In the genomic region with DNA sequence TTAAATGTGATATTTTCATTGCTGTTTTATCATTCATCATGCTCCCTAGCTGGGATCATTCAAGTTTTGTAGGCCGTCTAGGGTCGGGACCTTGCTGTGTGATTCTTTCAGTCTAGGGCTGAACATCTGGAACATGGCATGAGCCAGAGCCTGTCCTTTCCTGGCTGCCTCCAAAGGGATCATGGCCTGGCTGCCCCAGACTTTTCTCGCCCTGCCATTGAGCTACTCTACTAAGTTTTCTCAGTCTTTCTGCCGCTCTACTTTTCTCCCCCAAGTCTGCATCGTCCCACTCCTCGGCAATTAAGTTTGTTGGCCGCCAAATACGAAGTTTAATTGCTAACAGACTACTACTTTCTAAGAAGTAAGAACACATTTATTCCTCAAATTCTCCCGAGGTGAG, we compare ENCODE assay signal across 7 mouse cellular contexts. TPM values are rescaled to one million over a fixed set of nuclear protein-coding genes. Genes with fewer than 3 reads are reported as not detected.
A peak's percentile ranks its signal among the peaks of the same experiment; 100 is the strongest.
DNase-seq lines count a peak whose midpoint lies in the region; ATAC-seq lines count a peak whose summit lies in the region.

No protein-coding gene starts in this region.

- no peak overlapping the region for H3K27ac ChIP-seq in forebrain, embryonic 16.5 days (ENCODE audit: low read length)
- peak overlapping the region; percentile 62; the same call in 1 of the 2 replicates for H3K27ac ChIP-seq in midbrain, embryonic 16.5 days (ENCODE audit: low read length)

- peak overlapping the region; percentile 65 for H3K4me2 ChIP-seq in forebrain, embryonic 16.5 days (ENCODE audit: low read length)
- H3K4me2 ChIP-seq in midbrain, embryonic 16.5 days (ENCODE audit: low read length): peak overlapping the region; percentile 75

- peak; percentile 21 for ATAC-seq in forebrain, embryonic 16.5 days
- ATAC-seq in midbrain, embryonic 16.5 days: peak; percentile 41
- no peak for ATAC-seq in activated CD4-positive, CD25-positive, alpha-beta regulatory T cell, adult 4 months

- peaks cover 15% of the 10 kb centered on the region; the same call in 1 of the 2 replicates for H3K36me3 ChIP-seq in forebrain, embryonic 16.5 days (ENCODE audit: control insufficient read depth, insufficient read depth)
- peaks cover 35% of the 10 kb centered on the region for H3K36me3 ChIP-seq in midbrain, embryonic 16.5 days (ENCODE audit: control insufficient read depth, insufficient read depth, low read length)

- peak overlapping the region; percentile 80 for H3K4me3 ChIP-seq in forebrain, embryonic 16.5 days (replicated peaks; ENCODE audit: low read length)
- H3K4me3 ChIP-seq in midbrain, embryonic 16.5 days (ENCODE audit: low read depth, low read length): peak overlapping the region; percentile 58

- peak overlapping the region; percentile 84 for H3K9ac ChIP-seq in forebrain, embryonic 16.5 days (replicated peaks; ENCODE audit: low read depth, low read length)
- peak overlapping the region; percentile 84 for H3K9ac ChIP-seq in midbrain, embryonic 16.5 days (ENCODE audit: low read depth, low read length)

- H3K9me3 ChIP-seq in forebrain, embryonic 16.5 days (ENCODE audit: control insufficient read depth, low read length): no peaks in the 10 kb centered on the region
- H3K9me3 ChIP-seq in midbrain, embryonic 16.5 days (replicated peaks; ENCODE audit: control insufficient read depth, low read length, poor library complexity, severe bottlenecking): no peaks in the 10 kb centered on the region

- H3K4me1 ChIP-seq in forebrain, embryonic 16.5 days (replicated peaks; ENCODE audit: control insufficient read depth, insufficient read depth, low read length): peaks cover 12% of the 10 kb centered on the region
- H3K4me1 ChIP-seq in midbrain, embryonic 16.5 days (ENCODE audit: control insufficient read depth, insufficient read depth, low read length): peaks cover 8% of the 10 kb centered on the region

- intact Hi-C loops in left cerebral cortex, postnatal 10 days (cut with DNase I): no loop called here

- DNase-seq in thymus, postnatal 14 days: peak; percentile 18
- DNase-seq in thymus, postnatal 36 days: no peak
- DNase-seq in kidney, postnatal 10 days: peak; percentile 49
- DNase-seq in left cerebral cortex, postnatal 10 days (ENCODE audit: extremely low spot score in 1 of 2, low spot score in 2 of 2): no peak

- WGBS in forebrain, embryonic 16.5 days: 15% methylated on average over 9 of the region's 9 CpGs
- WGBS in midbrain, embryonic 16.5 days: 18% methylated on average over 9 of the region's 9 CpGs

- no peaks in the 10 kb centered on the region for H3K27me3 ChIP-seq in forebrain, embryonic 16.5 days (replicated peaks; ENCODE audit: control insufficient read depth, insufficient read depth, low read length)
- no peaks in the 10 kb centered on the region for H3K27me3 ChIP-seq in midbrain, embryonic 16.5 days (ENCODE audit: control insufficient read depth, insufficient read depth, low read depth, low read length)

RNA-seq across cellular contexts. Expression of a gene that starts 1.2 kb away (rescaled TPM):
- 50.6 and 52.7 TPM in 2 replicates for polyA plus RNA-seq in forebrain, embryonic 16.5 days (2015; fragmentation: Nextera tagmentation; extraction: Ambion mirVana)
- polyA plus RNA-seq in midbrain, embryonic 16.5 days (2015; fragmentation: Nextera tagmentation; extraction: Ambion mirVana): 67.5 and 69.7 TPM in 2 replicates
- 10 to 100 TPM; 20.4 to 24.5 TPM for polyA plus RNA-seq in activated CD4-positive, CD25-positive, alpha-beta regulatory T cell, adult 4 months (2017; shearing (Covaris generic))
- 10 to 100 TPM; 61.3 to 66.5 TPM for total RNA-seq in left cerebral cortex, postnatal 10 days (2021)

RNA-seq across cellular contexts. Expression of a gene that starts 19.5 kb away (rescaled TPM):
- polyA plus RNA-seq in forebrain, embryonic 16.5 days (2015; fragmentation: Nextera tagmentation; extraction: Ambion mirVana): 22.7 and 23.3 TPM in 2 replicates
- polyA plus RNA-seq in midbrain, embryonic 16.5 days (2015; fragmentation: Nextera tagmentation; extraction: Ambion mirVana): 24.1 and 24.5 TPM in 2 replicates
- 1 to 10 TPM; 4.6 to 6.5 TPM for polyA plus RNA-seq in activated CD4-positive, CD25-positive, alpha-beta regulatory T cell, adult 4 months (2017; shearing (Covaris generic))
- 10 to 100 TPM; 19.5 to 22.2 TPM for total RNA-seq in left cerebral cortex, postnatal 10 days (2021)

RNA-seq across cellular contexts. Expression of a gene that starts 38.6 kb away (rescaled TPM):
- polyA plus RNA-seq in forebrain, embryonic 16.5 days (2015; fragmentation: Nextera tagmentation; extraction: Ambion mirVana): 216 and 217 TPM in 2 replicates
- polyA plus RNA-seq in midbrain, embryonic 16.5 days (2015; fragmentation: Nextera tagmentation; extraction: Ambion mirVana): 202 and 215 TPM in 2 replicates
- polyA plus RNA-seq in activated CD4-positive, CD25-positive, alpha-beta regulatory T cell, adult 4 months (2017; shearing (Covaris generic)): 100 to 1,000 TPM; 277 to 289 TPM
- 100 to 1,000 TPM in 1 of 2 experiments, 10 to 100 TPM in 1; 98.0 to 102 TPM for total RNA-seq in left cerebral cortex, postnatal 10 days (2021)

RNA-seq across cellular contexts. Expression of a gene that starts 44.2 kb away (rescaled TPM):
- 13.5 and 20.5 TPM in 2 replicates for polyA plus RNA-seq in forebrain, embryonic 16.5 days (2015; fragmentation: Nextera tagmentation; extraction: Ambion mirVana)
- 11.7 and 12.3 TPM in 2 replicates for polyA plus RNA-seq in midbrain, embryonic 16.5 days (2015; fragmentation: Nextera tagmentation; extraction: Ambion mirVana)
- polyA plus RNA-seq in activated CD4-positive, CD25-positive, alpha-beta regulatory T cell, adult 4 months (2017; shearing (Covaris generic)): under 1 TPM; 0.33 to 0.42 TPM
- total RNA-seq in left cerebral cortex, postnatal 10 days (2021): 1 to 10 TPM; 5.1 to 5.5 TPM

RNA-seq across cellular contexts. Expression of a gene that starts 52.2 kb away (rescaled TPM):
- 6.3 and 7.7 TPM in 2 replicates for polyA plus RNA-seq in forebrain, embryonic 16.5 days (2015; fragmentation: Nextera tagmentation; extraction: Ambion mirVana)
- 9.6 and 9.9 TPM in 2 replicates for polyA plus RNA-seq in midbrain, embryonic 16.5 days (2015; fragmentation: Nextera tagmentation; extraction: Ambion mirVana)
- 10 to 100 TPM; 11.9 to 20.6 TPM for polyA plus RNA-seq in activated CD4-positive, CD25-positive, alpha-beta regulatory T cell, adult 4 months (2017; shearing (Covaris generic))
- 1 to 10 TPM; 7.3 to 8.0 TPM for total RNA-seq in left cerebral cortex, postnatal 10 days (2021)

Comparison
In these comparisons a context has a peak if more than half of its experiments do, and no peak if none do; other contexts are left out.
1. DNase-seq: peak in thymus, postnatal 14 days (single experiment) and kidney, postnatal 10 days (single experiment); none in thymus, postnatal 36 days (0 of 2) and left cerebral cortex, postnatal 10 days (0 of 2).